Mouse (Mus musculus) liver, postnatal 0 days (tissue): ENCODE measurements at regions not wholly inside any gene's neighbourhood (a gene's known extent, or its start where the extent isn't known, plus 50 kb on each side); places are given as distances from the start of the nearest gene placed in this dataset.
"Not testable (repeated sequence)": the region's sequence is repeated elsewhere in the genome, so short reads cannot be mapped to it uniquely, and the experiment has no call there.

ENCODE experiments used
- ATAC-seq: fragments of 200-750 bp; cut with Nextera tagmentation; 2 replicates; pipeline ENCODE4 v1.8.0; 2017; ENCODE audit warnings: mild to moderate bottlenecking, moderate library complexity
- DNase-seq: peaks from one replicate; pipeline ENCODE4 v3.0.0-alpha.2; 2016
- H3K27ac ChIP-seq: fragments of 300-500 bp; sonication (generic); 2 replicates; pipeline ENCODE4 v1.5.1; 2014; ENCODE audit warnings: antibody characterized with exemption, moderate library complexity, mild to moderate bottlenecking, low read depth
- H3K27me3 ChIP-seq: fragments of 300-500 bp; sonication (generic); 2 replicates; pipeline ENCODE4 v1.6.1; 2014; ENCODE audit warnings: low read length, control low read depth, mixed read lengths; ENCODE audit not compliant: insufficient read depth
- H3K36me3 ChIP-seq: fragments of 300-500 bp; sonication (generic); replicated peaks from 2 replicates; pipeline ENCODE4 v1.6.1; 2014; ENCODE audit warnings: mild to moderate bottlenecking, control low read depth, low read length, moderate library complexity, mixed read lengths; ENCODE audit not compliant: insufficient read depth
- H3K4me1 ChIP-seq: fragments of 300-500 bp; sonication (generic); 2 replicates; pipeline ENCODE4 v1.6.1; 2014; ENCODE audit warnings: antibody characterized with exemption, mild to moderate bottlenecking, control low read depth; ENCODE audit not compliant: insufficient read depth
- H3K4me2 ChIP-seq: fragments of 300-500 bp; sonication (generic); 2 replicates; pipeline ENCODE4 v1.6.1; 2014; ENCODE audit warnings: low read depth, mild to moderate bottlenecking, low read length, moderate library complexity, mixed read lengths
- H3K4me3 ChIP-seq: fragments of 300-500 bp; sonication (generic); 2 replicates; pipeline ENCODE4 v1.5.1; 2014; ENCODE audit warnings: low read depth, low read length
- H3K9ac ChIP-seq: fragments of 300-500 bp; sonication (generic); replicated peaks from 2 replicates; pipeline ENCODE4 v1.6.1; 2014; ENCODE audit warnings: mild to moderate bottlenecking, moderate library complexity
- H3K9me3 ChIP-seq: fragments of 300-500 bp; sonication (generic); 2 replicates; pipeline ENCODE4 v1.6.1; 2016; ENCODE audit warnings: mild to moderate bottlenecking, control low read depth, low read length, mixed read lengths
- CTCF ChIP-seq: sonication (generic); IDR thresholded peaks from 2 replicates; pipeline ENCODE4 v1.5.1; 2016; ENCODE audit warnings: antibody characterized with exemption, low read depth
- EP300 ChIP-seq: IDR thresholded peaks from 2 replicates; pipeline ENCODE4 v1.6.1; 2016; ENCODE audit warnings: antibody characterized with exemption, low read depth, mild to moderate bottlenecking
- WGBS: fragments of 180-500 bp; shearing (Covaris S2); extraction: QIAGEN DNeasy Blood & Tissue Kit; methylation state at CpG from one replicate; pipeline ENCODE4 v1.1.7; 2014; ENCODE audit not compliant: insufficient replicate concordance; 5-methylcytosine and 5-hydroxymethylcytosine counted together

DNA sequence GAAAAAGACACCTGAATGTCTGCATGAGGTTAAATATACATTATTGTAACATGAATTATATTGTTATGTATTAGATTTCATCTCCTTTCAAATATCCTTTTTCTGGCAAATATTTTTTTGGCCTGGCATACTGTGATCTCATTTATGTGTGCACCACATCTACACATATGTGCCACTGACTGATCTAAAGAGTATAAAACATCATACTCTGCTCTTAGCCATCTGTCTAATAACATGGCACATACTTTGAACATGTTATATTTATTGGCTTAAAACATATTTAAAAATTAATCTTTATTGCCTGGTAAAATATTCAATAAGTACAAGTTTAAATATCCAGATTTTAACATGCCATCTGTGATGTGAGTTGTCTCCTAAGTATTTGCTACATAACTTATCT lies 365.6 kb upstream of the Sema3a start:
- Histone ChIP-seq H3K4me1 (no peaks in the 10 kb centered on the region), H3K4me2 (no peak overlapping the region), H3K27me3 (no peaks in the 10 kb centered on the region), H3K36me3 (no peaks in the 10 kb centered on the region), H3K9ac (no peak overlapping the region), H3K27ac (no peak overlapping the region), H3K4me3 (no peak overlapping the region), H3K9me3 (no peaks in the 10 kb centered on the region)
- ATAC-seq (no peak), DNase-seq (no peak)
- no peak for TF ChIP-seq EP300
- no peak for TF ChIP-seq CTCF

DNA sequence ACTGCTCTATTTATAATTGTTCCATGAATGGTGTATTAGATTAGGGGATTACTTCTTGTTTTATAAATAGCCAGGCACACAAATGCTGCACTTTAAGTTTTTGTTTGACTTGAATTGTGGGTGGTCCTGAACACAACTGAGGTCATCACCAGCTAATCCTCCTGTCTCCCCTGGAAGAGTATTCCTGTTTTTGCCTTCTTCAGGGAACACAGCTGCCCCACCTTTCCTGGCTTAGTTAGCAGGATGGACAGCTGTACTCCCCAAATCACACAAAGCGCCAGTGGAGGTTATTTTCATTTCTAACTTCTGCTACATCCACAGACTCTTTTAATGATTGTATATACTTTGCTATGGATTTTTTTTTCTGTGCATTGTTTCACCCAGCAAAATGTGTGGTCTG lies 357.8 kb upstream of the Sema3a start:
- TF ChIP-seq EP300, result no peak
- no peak for TF ChIP-seq CTCF
- Histone ChIP-seq H3K4me3 (no peak overlapping the region), H3K9me3 (no peaks in the 10 kb centered on the region), H3K4me2 (no peak overlapping the region), H3K27ac (no peak overlapping the region), H3K9ac (no peak overlapping the region), H3K4me1 (no peaks in the 10 kb centered on the region), H3K27me3 (no peaks in the 10 kb centered on the region), H3K36me3 (no peaks in the 10 kb centered on the region)
- ATAC-seq (no peak), DNase-seq (no peak)
- WGBS, result 83% methylated on average over 1 of the region's 1 CpGs

DNA sequence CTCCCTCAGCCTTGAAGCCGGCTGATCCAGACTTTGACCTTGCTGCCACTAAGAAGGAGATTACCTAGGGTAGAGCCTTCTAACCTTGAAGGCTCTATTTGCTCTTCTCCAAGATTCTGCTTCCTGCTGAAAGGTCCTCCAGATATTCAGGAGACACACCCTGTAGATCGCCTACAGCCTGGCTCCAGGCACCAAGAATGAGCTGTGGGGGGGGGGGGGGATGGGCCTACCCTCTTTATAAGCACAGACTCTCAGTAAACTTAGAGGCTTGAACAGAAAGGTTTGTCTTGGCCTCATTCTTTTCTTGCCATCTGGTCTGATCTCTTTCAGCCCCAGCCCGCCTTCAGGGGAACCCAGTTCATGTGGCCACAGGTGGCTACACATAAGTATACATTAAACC lies 342.5 kb upstream of the Sema3a start:
- Histone ChIP-seq H3K9me3 (no peaks in the 10 kb centered on the region), H3K4me1 (no peaks in the 10 kb centered on the region), H3K4me2 (no peak overlapping the region), H3K9ac (no peak overlapping the region), H3K4me3 (no peak overlapping the region), H3K27ac (no peak overlapping the region), H3K36me3 (no peaks in the 10 kb centered on the region), H3K27me3 (no peaks in the 10 kb centered on the region)
- DNase-seq, result no peak
- no peak for ATAC-seq
- 70% methylated on average over 3 of the region's 3 CpGs for WGBS
- no peak for TF ChIP-seq CTCF
- TF ChIP-seq EP300, result no peak

DNA sequence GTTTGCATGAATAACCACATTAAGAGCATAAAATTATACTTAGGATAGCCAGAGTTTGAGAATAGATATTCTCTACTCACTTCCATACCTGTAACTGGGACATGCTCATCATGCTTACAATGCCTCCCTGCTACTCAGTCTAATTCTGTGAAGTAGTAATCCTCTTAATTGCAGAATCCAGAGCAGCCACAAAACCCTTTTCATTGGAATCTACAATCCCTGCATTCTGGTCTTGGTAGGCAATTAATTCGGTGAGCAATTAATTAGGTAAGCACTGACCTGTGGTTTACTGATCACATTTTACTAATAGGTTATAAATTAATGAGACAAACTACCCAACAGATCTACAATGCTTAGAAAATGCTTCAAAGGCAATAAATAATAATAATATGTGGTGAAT lies 316.5 kb upstream of the Sema3a start:
- 71% methylated on average over 1 of the region's 1 CpGs for WGBS
- Histone ChIP-seq H3K4me2 (no peak overlapping the region), H3K27me3 (no peaks in the 10 kb centered on the region), H3K4me3 (no peak overlapping the region), H3K9ac (no peak overlapping the region), H3K27ac (no peak overlapping the region), H3K36me3 (no peaks in the 10 kb centered on the region), H3K4me1 (no peaks in the 10 kb centered on the region), H3K9me3 (no peaks in the 10 kb centered on the region)
- TF ChIP-seq CTCF (no peak), EP300 (no peak)
- ATAC-seq (no peak), DNase-seq (no peak)

DNA sequence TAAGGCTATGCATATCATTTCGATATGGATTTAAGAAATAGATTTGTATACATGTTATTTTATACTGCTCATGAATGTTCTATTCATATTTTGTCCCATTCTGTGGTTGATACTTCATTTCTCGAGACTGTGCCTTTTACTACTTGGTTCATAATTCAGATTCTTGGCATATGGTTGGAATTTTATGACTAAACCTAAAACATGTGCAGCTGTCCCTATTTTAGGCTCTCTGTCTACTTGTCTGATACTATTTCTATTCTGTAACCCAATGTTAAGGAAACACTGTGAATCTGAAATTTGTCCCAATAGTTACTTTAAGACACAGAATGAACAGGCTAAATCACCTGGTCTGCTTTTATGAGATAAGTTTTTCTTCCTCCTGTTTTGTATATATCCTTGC lies 315.3 kb upstream of the Sema3a start:
- no peak for ATAC-seq
- Histone ChIP-seq H3K9me3 (no peaks in the 10 kb centered on the region), H3K4me1 (no peaks in the 10 kb centered on the region), H3K4me2 (no peak overlapping the region), H3K27ac (no peak overlapping the region), H3K4me3 (no peak overlapping the region), H3K27me3 (no peaks in the 10 kb centered on the region), H3K9ac (no peak overlapping the region), H3K36me3 (no peaks in the 10 kb centered on the region)
- no peak for TF ChIP-seq EP300
- WGBS, result 59% methylated on average over 2 of the region's 2 CpGs
- DNase-seq, result no peak

DNA sequence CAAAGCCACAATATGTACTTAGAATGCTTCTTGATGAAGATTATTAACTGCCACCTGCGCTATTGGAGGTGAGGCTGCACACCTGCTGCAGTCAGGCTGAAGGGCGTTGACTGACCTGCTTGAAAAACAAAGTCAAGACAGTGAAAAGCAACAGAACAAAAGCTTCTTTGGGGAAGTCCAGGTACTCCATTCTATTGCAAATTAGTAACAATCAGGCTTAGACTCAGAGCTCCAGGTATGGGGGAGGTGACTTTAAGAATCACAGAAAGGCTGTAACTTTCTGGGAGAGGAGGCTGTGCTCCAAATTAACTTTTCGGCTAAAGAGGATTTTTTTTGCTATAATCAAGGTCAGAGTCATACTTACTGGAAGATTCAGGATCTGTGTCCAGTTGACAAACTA lies 278.0 kb upstream of the Sema3a start:
- ATAC-seq, H3K4me1 ChIP-seq, H3K9ac ChIP-seq, H3K4me3 ChIP-seq, DNase-seq, H3K9me3 ChIP-seq, H3K27me3 ChIP-seq, H3K36me3 ChIP-seq, H3K4me2 ChIP-seq, H3K27ac ChIP-seq: not testable (repeated sequence)
- 73% methylated on average over 3 of the region's 3 CpGs for WGBS

DNA sequence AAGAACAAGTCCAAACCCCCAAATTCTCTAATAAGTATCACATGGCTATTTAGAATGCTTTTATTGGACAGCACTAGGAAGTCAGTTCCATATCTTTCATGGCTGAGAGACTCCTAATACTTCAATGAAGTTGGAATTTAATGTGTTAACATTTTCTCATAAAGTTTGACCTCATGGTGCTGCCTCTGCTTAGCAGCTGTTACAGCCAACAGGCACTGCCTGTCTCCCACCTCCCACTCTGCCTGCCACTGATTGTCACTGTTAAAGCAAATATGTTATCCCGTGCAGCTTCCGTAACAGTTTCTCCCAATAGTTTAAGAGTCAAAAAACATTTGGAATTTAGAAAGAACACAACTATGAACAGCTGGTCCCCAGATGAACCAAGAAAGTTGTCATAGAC lies 268.3 kb upstream of the Sema3a start:
- TF ChIP-seq EP300, result no peak
- TF ChIP-seq CTCF, result no peak
- no peak for DNase-seq
- Histone ChIP-seq H3K4me3 (no peak overlapping the region), H3K4me1 (no peaks in the 10 kb centered on the region), H3K36me3 (no peaks in the 10 kb centered on the region), H3K9ac (no peak overlapping the region), H3K4me2 (no peak overlapping the region), H3K27ac (no peak overlapping the region), H3K27me3 (no peaks in the 10 kb centered on the region), H3K9me3 (no peaks in the 10 kb centered on the region)
- 84% methylated on average over 2 of the region's 2 CpGs for WGBS
- ATAC-seq, result no peak
